Mouse (Mus musculus) gastrocnemius, postnatal 4 days (tissue): ENCODE data around the gene Mdk. TPM values are rescaled to one million over a fixed set of nuclear protein-coding genes. Genes with fewer than 3 reads are reported as not detected.

Experiments used
- DNase-seq, 2 experiments: peaks; one replicate each; pipeline ENCODE4 v3.0.0; 2021 to 2022; ENCODE audit warnings: low spot score in 2 of 2, mixed read lengths in 2 of 2
- long read RNA-seq, 2 experiments: library from polyadenylated mRNA; stranded (forward); transcript quantifications; one replicate each; pipeline ENCODE4 v2.0.0; 2021
- total RNA-seq, 2 experiments: library from RNA; stranded (reverse); gene quantifications; 2 replicates each; pipeline ENCODE4 v1.2.3; 2021

The Mdk gene
- 100 to 1,000 TPM; 130 to 135 TPM for total RNA-seq
- long read RNA-seq, experiment 1, transcript Mdk-202 (5 exons, 773 nt) = major isoform, 42 of 59 reads
- long read RNA-seq, experiment 1, partial matches to known transcripts = 6 of 59 reads
- long read RNA-seq, experiment 1, other reads (novel, unspliced or antisense) = 1 of 59 reads
- long read RNA-seq, experiment 2, transcript Mdk-202 (5 exons, 773 nt) = major isoform, 39 of 54 reads
- long read RNA-seq, experiment 2, partial matches to known transcripts = 6 of 54 reads
- long read RNA-seq, experiment 2, other reads (novel, unspliced or antisense) = 1 of 54 reads

- DNase-seq = no peak
Observed at GRCm38 (mm10) chr2:91932160-91932711, at the start of gene Mdk. Gene Mdk (minus strand): TSS chr2:91932297.

- no peak for DNase-seq
Observed at GRCm38 (mm10) chr2:91980830-91981229, 48.7 kb upstream of the Mdk start.

GRCm38 (mm10) chr2:91980245-91980644 is 48.1 kb upstream of the Mdk start:
- no peak for DNase-seq

- no peak for DNase-seq
Observed at GRCm38 (mm10) chr2:91978547-91978946, 46.5 kb upstream of the Mdk start.

- no peak for DNase-seq
Observed at GRCm38 (mm10) chr2:91977960-91978359, 45.9 kb upstream of the Mdk start.

- no peak for DNase-seq
Observed at GRCm38 (mm10) chr2:91975581-91976541, 43.8 kb upstream of the Mdk start, which contains the start of gene Dgkz. Gene Dgkz (minus strand): TSS chr2:91975864.

- no peak for DNase-seq
Observed at GRCm38 (mm10) chr2:91973416-91974135, 41.5 kb upstream of the Mdk start.

GRCm38 (mm10) chr2:91972121-91972566 is 40.0 kb upstream of the Mdk start:
- DNase-seq = no peak

GRCm38 (mm10) chr2:91971231-91972097 is 39.4 kb upstream of the Mdk start:
- no peak for DNase-seq

GRCm38 (mm10) chr2:91967962-91968361 is 35.9 kb upstream of the Mdk start:
- DNase-seq = no peak

GRCm38 (mm10) chr2:91966367-91966766 is 34.3 kb upstream of the Mdk start:
- DNase-seq = no peak

- DNase-seq = no peak
Observed at GRCm38 (mm10) chr2:91965417-91965816, 33.3 kb upstream of the Mdk start.

GRCm38 (mm10) chr2:91964610-91965204 is 32.6 kb upstream of the Mdk start:
- DNase-seq = no peak

- DNase-seq = peak; percentile 98
Observed at GRCm38 (mm10) chr2:91963443-91963932, 31.4 kb upstream of the Mdk start.

GRCm38 (mm10) chr2:91962864-91963401 is 30.8 kb upstream of the Mdk start:
- no peak for DNase-seq

GRCm38 (mm10) chr2:91961901-91962761 is 30.0 kb upstream of the Mdk start:
- no peak for DNase-seq

GRCm38 (mm10) chr2:91960459-91960858 is 28.4 kb upstream of the Mdk start:
- DNase-seq = no peak
